Mouse (Mus musculus) heart, embryonic 14.5 days (tissue): ENCODE data around the gene Cerk. TPM values are rescaled to one million over a fixed set of nuclear protein-coding genes. Genes with fewer than 3 reads are reported as not detected.

Source experiments
- ATAC-seq: fragments of 200-750 bp; cut with Nextera tagmentation; 2 replicates; pipeline ENCODE4 v1.8.0; 2017; ENCODE audit warnings: low read depth, moderate TSS enrichment; ENCODE audit not compliant: insufficient number of reproducible peaks, insufficient read depth, low FRiP score
- H3K27ac ChIP-seq, 2 experiments: fragments of 200-500 bp in 1 of 2; fragments of 300-500 bp in 1 of 2; sonication (generic) in 1 of 2; replicated peaks in 1 of 2; 2 replicates each; pipeline ENCODE4 v1.5.1; 2012 to 2014; ENCODE audit warnings: low read depth in 2 of 2, low read length in 2 of 2, control low read depth in 1 of 2, mild to moderate bottlenecking in 1 of 2, mixed read lengths in 1 of 2; ENCODE audit not compliant: control insufficient read depth in 1 of 2, insufficient read depth in 1 of 2
- H3K27me3 ChIP-seq: fragments of 300-500 bp; sonication (generic); 2 replicates; pipeline ENCODE4 v1.6.1; 2014; ENCODE audit warnings: mild to moderate bottlenecking, low read length, control low read depth; ENCODE audit not compliant: control insufficient read depth, insufficient read depth
- H3K36me3 ChIP-seq: fragments of 300-500 bp; sonication (generic); 2 replicates; pipeline ENCODE4 v1.6.1; 2014; ENCODE audit warnings: mild to moderate bottlenecking, control low read depth, low read length, mixed read lengths; ENCODE audit not compliant: control insufficient read depth, insufficient read depth
- H3K4me1 ChIP-seq, 2 experiments: fragments of 200-500 bp in 1 of 2; fragments of 300-500 bp in 1 of 2; sonication (generic) in 1 of 2; 2 replicates each; pipeline ENCODE4 v1.6.1; 2012 to 2014; ENCODE audit warnings: low read length in 2 of 2, control low read depth in 1 of 2, mixed read lengths in 1 of 2; ENCODE audit not compliant: control insufficient read depth in 2 of 2, insufficient read depth in 2 of 2
- H3K4me2 ChIP-seq: fragments of 300-500 bp; sonication (generic); 2 replicates; pipeline ENCODE4 v1.6.1; 2014; ENCODE audit warnings: mild to moderate bottlenecking, low read length
- H3K4me3 ChIP-seq, 2 experiments: fragments of 200-500 bp in 1 of 2; fragments of 300-500 bp in 1 of 2; sonication (generic) in 1 of 2; 2 replicates each; pipeline ENCODE4 v1.5.1; 2012 to 2014; ENCODE audit warnings: low read length in 2 of 2, mild to moderate bottlenecking in 2 of 2, control low read depth in 1 of 2, low read depth in 1 of 2, moderate library complexity in 1 of 2; ENCODE audit not compliant: control insufficient read depth in 1 of 2, insufficient read depth in 1 of 2
- H3K9ac ChIP-seq: fragments of 300-500 bp; sonication (generic); 2 replicates; pipeline ENCODE4 v1.6.1; 2014; ENCODE audit warnings: mild to moderate bottlenecking, low read length
- H3K9me3 ChIP-seq: fragments of 300-500 bp; sonication (generic); 2 replicates; pipeline ENCODE4 v1.6.1; 2016; ENCODE audit warnings: low read length, control low read depth; ENCODE audit not compliant: control insufficient read depth
- WGBS: fragments of 180-500 bp; shearing (Covaris S2); extraction: QIAGEN DNeasy Blood & Tissue Kit; methylation state at CpG from one replicate; pipeline ENCODE4 v1.1.7; 2014; 5-methylcytosine and 5-hydroxymethylcytosine counted together
- polyA plus RNA-seq: library from polyadenylated mRNA; unstranded; fragments of >200 nt; fragmentation: Nextera tagmentation; extraction: Ambion mirVana; gene quantifications from 2 replicates; pipeline ENCODE4 v1.2.1, GENCODE M21; 2014

The Cerk gene
- polyA plus RNA-seq, 1 experiment from 2014 or later, result 16.1 TPM

DNA sequence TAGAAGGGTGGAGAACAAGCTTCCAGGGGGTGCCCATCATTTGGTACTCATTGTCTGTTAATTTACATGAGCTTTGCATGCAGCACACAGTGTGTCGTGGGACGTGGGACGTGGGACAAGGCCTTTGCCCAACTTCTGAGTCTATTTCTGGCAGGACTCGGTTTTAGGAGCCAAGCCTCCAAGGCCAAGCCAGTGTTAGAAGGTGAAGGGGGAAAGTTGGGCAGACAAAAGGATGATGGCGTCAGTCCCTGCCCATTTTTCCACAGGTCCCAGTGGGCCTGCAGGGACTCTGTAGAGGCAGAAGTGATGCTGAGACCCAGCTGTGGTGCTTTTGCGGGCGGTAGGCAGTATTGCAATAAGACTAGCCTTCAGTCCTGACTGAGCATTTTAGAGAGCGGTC is 95.4 kb downstream of the Cerk start:
- Histone ChIP-seq H3K36me3 (peaks cover 21% of the 10 kb centered on the region), H3K9me3 (no peaks in the 10 kb centered on the region), H3K4me1 (peaks cover 46 to 50% of the 10 kb centered on the region in 2 experiments), H3K9ac (no peak overlapping the region), H3K27ac (peak overlapping the region; percentile 52 to 75), H3K4me2 (no peak overlapping the region), H3K4me3 (no peak overlapping the region), H3K27me3 (no peaks in the 10 kb centered on the region)
- ATAC-seq, result no peak
- whole genome bisulfite sequencing, result 84% methylated on average over 8 of the region's 8 CpGs

DNA sequence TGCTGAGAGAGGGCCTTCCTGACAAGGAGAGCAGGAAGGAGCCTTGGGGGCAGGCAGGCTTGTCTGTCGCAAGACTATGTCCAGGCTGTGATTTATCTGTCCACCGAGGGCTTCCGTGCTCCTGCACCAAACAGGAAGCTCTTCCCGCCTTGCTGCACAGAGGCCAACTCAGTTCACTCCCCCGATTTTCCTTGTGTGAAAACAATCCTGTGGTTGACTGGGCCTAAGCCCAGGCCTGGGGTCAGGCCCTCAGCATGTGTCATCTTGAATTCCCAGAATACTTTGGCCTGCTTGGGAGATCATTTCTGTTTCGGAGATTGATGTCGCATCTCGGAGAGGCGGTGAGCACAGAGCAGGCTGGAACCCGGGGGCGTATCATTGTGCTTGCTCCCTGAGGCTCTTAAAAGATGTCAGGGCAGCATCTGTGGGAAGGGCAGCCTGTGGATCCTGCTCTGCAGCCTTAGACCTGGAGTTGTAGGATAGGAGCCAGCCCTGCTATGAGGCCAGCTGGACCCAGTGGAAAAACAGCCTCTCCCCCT is 95.9 kb downstream of the Cerk start:
- H3K36me3 ChIP-seq, result peaks cover 21% of the 10 kb centered on the region
- WGBS, result 57% methylated on average over 11 of the region's 11 CpGs
- H3K4me2 ChIP-seq, result no peak overlapping the region
- peak overlapping the region; percentile 67 to 75 for H3K27ac ChIP-seq
- no peaks in the 10 kb centered on the region for H3K27me3 ChIP-seq
- peaks cover 51 to 56% of the 10 kb centered on the region in 2 experiments for H3K4me1 ChIP-seq
- H3K9me3 ChIP-seq, result no peaks in the 10 kb centered on the region
- peak; percentile 45 for ATAC-seq
- H3K4me3 ChIP-seq, result no peak overlapping the region
- no peak overlapping the region for H3K9ac ChIP-seq

Other genes with a start within 250 kb of the Cerk start
- gene Celsr1, start 152.4 kb downstream of the Cerk start, polyA plus RNA-seq, result 2.8 and 3.1 TPM in 2 replicates
- 9.7 and 10.9 TPM in 2 replicates for gene Gramd4, start 128.4 kb downstream of the Cerk start, polyA plus RNA-seq
- gene Tbc1d22a, start 28.3 kb upstream of the Cerk start, polyA plus RNA-seq, result 8.6 and 9.1 TPM in 2 replicates